Mouse (Mus musculus) hindbrain, embryonic 12.5 days (tissue): ENCODE data around the gene Ikbke. TPM values are rescaled to one million over a fixed set of nuclear protein-coding genes. Genes with fewer than 3 reads are reported as not detected.

ENCODE experiments used
- ATAC-seq: fragments of 200-750 bp; cut with Nextera tagmentation; 2 replicates; pipeline ENCODE4 v1.8.0; 2017; ENCODE audit warnings: moderate TSS enrichment; ENCODE audit not compliant: low FRiP score
- H3K27ac ChIP-seq: fragments of 300-500 bp; sonication (generic); 2 replicates; pipeline ENCODE4 v1.5.1; 2016; ENCODE audit warnings: mild to moderate bottlenecking
- H3K27me3 ChIP-seq: fragments of 300-500 bp; sonication (generic); 2 replicates; pipeline ENCODE4 v1.6.1; 2016; ENCODE audit warnings: mild to moderate bottlenecking
- H3K36me3 ChIP-seq: fragments of 300-500 bp; sonication (generic); 2 replicates; pipeline ENCODE4 v1.6.1; 2016; ENCODE audit warnings: mild to moderate bottlenecking
- H3K4me1 ChIP-seq: fragments of 300-500 bp; sonication (generic); 2 replicates; pipeline ENCODE4 v1.6.1; 2016
- H3K4me2 ChIP-seq: fragments of 300-500 bp; sonication (generic); replicated peaks from 2 replicates; pipeline ENCODE4 v1.6.1; 2016; ENCODE audit warnings: mild to moderate bottlenecking
- H3K4me3 ChIP-seq: fragments of 300-500 bp; sonication (generic); 2 replicates; pipeline ENCODE4 v1.5.1; 2016; ENCODE audit warnings: mild to moderate bottlenecking
- H3K9ac ChIP-seq: fragments of 300-500 bp; sonication (generic); 2 replicates; pipeline ENCODE4 v1.6.1; 2016; ENCODE audit warnings: mild to moderate bottlenecking, moderate library complexity
- H3K9me3 ChIP-seq: fragments of 300-500 bp; sonication (generic); replicated peaks from 2 replicates; pipeline ENCODE4 v1.6.1; 2016; ENCODE audit warnings: mild to moderate bottlenecking
- WGBS: fragments of 180-500 bp; shearing (Covaris S2); methylation state at CpG from one replicate; pipeline ENCODE4 v1.1.7; 2016; 5-methylcytosine and 5-hydroxymethylcytosine counted together
- polyA plus RNA-seq: library from polyadenylated mRNA; unstranded; fragments of >200 nt; fragmentation: Nextera tagmentation; extraction: Ambion mirVana; gene quantifications from 2 replicates; pipeline ENCODE4 v1.2.1, GENCODE M21; 2016

Gene Ikbke
- polyA plus RNA-seq, 1 experiment from 2014 or later, result 2.6 TPM

DNA sequence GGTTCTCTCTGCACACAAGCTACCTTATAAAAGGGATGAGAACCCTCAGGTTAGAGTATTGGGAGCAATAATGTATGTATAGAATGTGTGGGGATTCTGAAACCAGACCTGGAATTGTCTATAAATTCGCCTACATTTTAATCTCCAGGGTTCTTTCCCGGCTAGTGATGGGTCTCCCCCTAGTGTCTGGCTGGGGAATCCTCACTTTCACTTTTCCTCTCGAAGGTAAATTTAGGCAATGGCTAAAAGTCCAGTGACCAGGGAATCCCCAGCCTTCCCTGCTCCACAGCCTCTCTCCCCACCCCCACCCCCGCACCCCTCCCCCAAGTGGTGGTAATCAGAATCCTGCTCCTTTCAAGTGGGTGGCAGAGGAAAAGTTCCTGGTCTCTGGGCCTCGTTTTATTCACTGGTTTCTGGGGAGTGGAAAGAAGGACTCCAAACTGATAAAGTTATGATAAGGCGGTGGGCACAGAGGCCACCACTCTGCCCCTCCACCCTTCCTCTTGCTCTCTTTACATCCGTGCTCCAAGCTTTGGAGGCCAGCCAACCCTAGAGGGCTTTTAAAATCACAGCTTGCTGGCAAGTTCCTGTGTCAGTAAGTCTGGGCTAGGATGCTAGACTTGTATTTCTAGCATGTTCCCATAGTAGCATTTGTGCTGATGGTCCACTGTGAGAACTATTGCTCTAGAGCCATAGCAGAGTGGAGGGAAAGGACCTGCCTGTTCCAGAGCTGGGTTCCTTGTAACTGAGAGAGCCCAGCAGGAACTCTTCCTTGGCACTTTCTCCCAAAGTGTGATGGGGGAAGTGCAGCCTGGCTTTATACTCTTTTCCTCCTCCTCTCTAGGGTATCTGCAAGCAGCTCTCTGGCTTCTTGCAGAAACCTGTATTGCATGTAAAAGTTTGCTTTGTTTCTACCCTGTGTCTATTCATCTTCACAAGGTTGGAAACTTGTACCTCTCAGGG lies 32.7 kb downstream of the Ikbke start:
- 0 out of 2 replicates have a peak, but pooled peaks have one; percentile 12 for ATAC-seq
- Histone ChIP-seq H3K4me1 (peaks cover 13% of the 10 kb centered on the region), H3K27ac (no peak overlapping the region), H3K4me3 (no peak overlapping the region), H3K4me2 (no peak overlapping the region; the same call in 1 of the 2 replicates), H3K9me3 (no peaks in the 10 kb centered on the region), H3K9ac (no peak overlapping the region), H3K36me3 (no peaks in the 10 kb centered on the region), H3K27me3 (peaks cover 43% of the 10 kb centered on the region)
- 19% methylated on average over 7 of the region's 7 CpGs for WGBS

DNA sequence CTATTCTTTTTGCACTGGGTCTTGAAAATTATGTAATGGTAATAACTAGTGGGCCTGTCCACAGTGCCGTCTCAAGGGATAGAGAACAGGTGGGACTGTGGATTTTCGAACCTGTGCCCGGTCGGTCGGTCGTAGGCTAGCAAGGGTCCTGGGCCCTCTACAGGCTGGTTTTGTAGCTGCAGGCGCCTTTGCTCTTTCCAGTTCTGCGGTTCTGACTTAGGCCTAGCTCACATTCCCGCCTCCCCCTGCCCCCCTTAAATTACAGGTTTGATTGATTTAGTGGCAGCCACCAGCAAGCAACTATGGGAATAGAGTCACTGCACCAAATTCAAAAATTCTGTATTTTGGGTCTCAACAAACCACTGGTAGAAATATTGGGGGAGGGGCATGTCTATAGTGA lies 33.5 kb downstream of the Ikbke start:
- Histone ChIP-seq H3K9me3 (no peaks in the 10 kb centered on the region), H3K4me1 (peaks cover 13% of the 10 kb centered on the region), H3K4me2 (peak overlapping the region; percentile 96), H3K36me3 (no peaks in the 10 kb centered on the region), H3K9ac (no peak overlapping the region), H3K27ac (no peak overlapping the region), H3K27me3 (peaks cover 47% of the 10 kb centered on the region), H3K4me3 (peak overlapping the region; percentile 50)
- 7% methylated on average over 9 of the region's 9 CpGs for WGBS
- ATAC-seq, result peak; percentile 37; the same call in 1 of the 2 replicates

DNA sequence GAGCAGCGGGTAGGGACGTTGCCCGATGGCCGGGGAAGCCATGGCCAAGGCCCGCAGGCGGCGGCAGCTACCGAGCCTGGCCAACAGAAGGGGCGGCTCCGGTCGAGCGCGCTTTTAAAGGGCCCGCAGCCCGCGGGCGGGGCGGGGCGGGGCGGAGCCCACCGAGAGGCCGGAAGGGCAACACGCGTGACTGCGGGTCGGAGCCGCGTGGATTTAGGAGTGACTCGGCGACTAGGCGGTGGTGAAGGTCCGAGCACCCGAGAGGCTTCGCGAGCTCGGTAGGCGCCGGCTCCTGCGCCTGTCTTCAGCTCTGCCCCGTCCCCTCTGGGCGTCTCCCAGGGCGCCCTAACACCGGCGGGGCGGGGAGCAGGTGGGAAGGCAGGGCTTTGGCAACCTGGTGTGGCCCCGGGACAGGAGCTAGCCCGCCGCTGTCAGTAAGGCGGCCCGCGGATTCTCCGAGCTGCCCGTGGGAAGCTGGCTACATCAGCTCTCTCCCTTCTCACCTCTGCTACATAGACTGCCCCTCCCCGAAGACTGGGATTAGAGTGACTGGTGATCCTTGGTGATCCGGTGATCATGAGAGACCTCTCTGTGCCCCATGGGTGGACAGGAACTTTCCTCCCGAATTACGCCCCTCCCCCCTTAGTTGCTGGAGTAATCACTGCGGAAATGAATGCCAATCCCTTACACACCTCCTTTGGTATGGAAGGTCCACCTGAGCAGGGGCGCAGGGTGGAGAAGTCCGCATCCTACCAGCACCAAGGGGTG lies 34.1 kb downstream of the Ikbke start, which contains the start of gene Rassf5:
Gene Rassf5 (minus strand): TSS at position 170 of the 768 bp plus-strand sequence.
- ATAC-seq, result peak; percentile 65

DNA sequence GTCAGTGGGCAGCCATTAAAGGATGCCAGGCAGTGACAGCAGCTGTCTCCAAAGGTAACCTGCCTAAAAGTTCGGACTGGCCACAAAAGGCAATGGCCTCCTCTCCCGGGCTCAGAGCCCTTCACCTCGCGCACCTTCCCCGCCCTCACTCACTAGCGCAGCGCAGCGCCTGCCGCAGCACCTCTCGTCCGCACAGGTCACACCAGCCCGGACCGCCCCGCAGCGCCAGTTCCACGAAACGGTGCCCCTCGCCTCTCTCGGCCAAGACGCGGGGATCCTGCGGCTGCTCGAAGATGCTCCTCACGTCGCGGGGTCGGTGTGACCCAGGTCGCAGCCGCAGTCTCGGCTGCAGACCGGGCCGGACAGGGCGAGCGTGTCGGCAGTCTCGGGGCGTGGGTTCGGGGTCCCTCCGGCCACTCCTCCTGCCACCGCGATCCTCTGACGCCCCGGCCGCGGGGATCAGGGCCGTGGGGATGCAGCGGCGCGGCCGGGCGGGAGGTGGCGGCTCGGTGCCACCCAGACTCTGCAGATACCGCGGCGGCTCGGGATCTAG lies 34.8 kb downstream of the Ikbke start:
- peaks cover 21% of the 10 kb centered on the region for H3K4me1 ChIP-seq
- H3K4me3 ChIP-seq, result peak overlapping the region; percentile 50
- peaks cover 50% of the 10 kb centered on the region for H3K27me3 ChIP-seq
- peak; percentile 3; the same call in 1 of the 2 replicates for ATAC-seq
- peak overlapping the region; percentile 96 for H3K4me2 ChIP-seq
- H3K9me3 ChIP-seq, result no peaks in the 10 kb centered on the region
- no peak overlapping the region for H3K27ac ChIP-seq
- H3K36me3 ChIP-seq, result no peaks in the 10 kb centered on the region
- 2% methylated on average over 54 of the region's 57 CpGs for WGBS
- peak overlapping the region; percentile 61 for H3K9ac ChIP-seq

More for the DNA sequence above, 34.1 kb downstream of the Ikbke start, which contains the start of gene Rassf5:
- Histone ChIP-seq H3K9ac (peak within 1 kb of the TSS; percentile 61), H3K4me1 (peaks cover 15% of the 10 kb centered on the region), H3K27ac (no peak within 1 kb of the TSS), H3K4me2 (peak within 1 kb of the TSS; percentile 96), H3K27me3 (peaks cover 50% of the 10 kb centered on the region), H3K4me3 (peak within 1 kb of the TSS; percentile 50), H3K9me3 (no peaks in the 10 kb centered on the region), H3K36me3 (no peaks in the 10 kb centered on the region)
- WGBS, result under 1% methylated on average over 57 of the region's 60 CpGs

DNA sequence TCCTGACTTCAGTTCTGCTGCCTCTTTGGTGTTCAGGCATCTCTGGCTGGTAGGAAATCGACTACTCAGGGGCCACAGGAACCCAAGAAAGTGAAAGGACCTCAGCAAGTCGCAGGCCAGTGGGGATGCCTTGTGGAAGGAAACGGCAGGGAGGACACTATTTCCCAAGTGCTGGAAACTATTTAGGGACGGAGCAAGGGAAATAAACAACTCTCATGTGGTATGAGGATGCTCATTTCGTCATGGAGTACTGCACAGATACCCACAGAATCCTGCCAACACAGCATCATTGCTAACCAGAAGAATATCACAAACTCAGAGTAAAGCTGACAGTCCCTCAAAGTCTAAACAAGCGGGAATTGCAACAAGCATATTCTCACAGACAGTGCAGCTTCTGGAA lies 36.5 kb downstream of the Ikbke start:
- H3K27ac ChIP-seq, result no peak overlapping the region
- H3K4me1 ChIP-seq, result peaks cover 28% of the 10 kb centered on the region
- H3K9ac ChIP-seq, result no peak overlapping the region
- H3K9me3 ChIP-seq, result no peaks in the 10 kb centered on the region
- H3K4me2 ChIP-seq, result no peak overlapping the region
- H3K27me3 ChIP-seq, result peaks cover 49% of the 10 kb centered on the region
- H3K4me3 ChIP-seq, result no peak overlapping the region
- H3K36me3 ChIP-seq, result no peaks in the 10 kb centered on the region
- WGBS, result 61% methylated on average over 6 of the region's 6 CpGs
- ATAC-seq, result no peak

DNA sequence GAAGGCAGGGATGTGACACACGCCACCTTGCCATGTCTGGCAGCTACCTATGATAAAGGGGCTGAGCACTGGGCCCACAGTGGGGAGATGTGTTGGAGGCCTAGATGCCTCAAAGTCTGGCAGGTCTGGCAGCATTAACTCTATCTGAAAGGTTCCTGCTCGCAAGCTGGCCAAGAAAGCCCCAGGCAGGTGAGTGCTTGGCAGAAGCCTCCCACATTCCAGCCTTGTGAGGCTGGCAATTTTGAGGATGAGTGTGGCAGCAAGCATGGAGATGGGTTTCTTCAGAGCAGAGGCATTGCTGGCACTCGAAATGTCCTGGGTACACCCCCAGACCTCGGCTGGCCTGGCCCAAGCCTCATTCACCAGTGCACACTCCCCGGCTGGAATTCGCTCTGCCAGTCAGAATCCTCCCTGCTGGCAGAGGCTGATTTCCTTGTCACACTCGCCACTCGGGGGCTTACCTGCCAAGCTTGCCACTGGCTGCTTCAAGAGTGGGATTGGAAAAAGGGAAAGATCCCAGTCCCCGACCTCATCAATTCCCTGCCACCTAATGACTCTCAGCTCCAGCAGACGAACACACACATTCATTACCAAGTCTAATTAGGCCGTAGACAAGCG lies 39.7 kb downstream of the Ikbke start:
- Histone ChIP-seq H3K27ac (peak overlapping the region; percentile 53), H3K36me3 (no peaks in the 10 kb centered on the region), H3K9ac (no peak overlapping the region), H3K4me1 (peaks cover 19% of the 10 kb centered on the region), H3K27me3 (peaks cover 28% of the 10 kb centered on the region), H3K9me3 (no peaks in the 10 kb centered on the region), H3K4me2 (no peak overlapping the region), H3K4me3 (no peak overlapping the region)
- ATAC-seq, result peak; percentile 49
- WGBS, result 55% methylated on average over 12 of the region's 12 CpGs

DNA sequence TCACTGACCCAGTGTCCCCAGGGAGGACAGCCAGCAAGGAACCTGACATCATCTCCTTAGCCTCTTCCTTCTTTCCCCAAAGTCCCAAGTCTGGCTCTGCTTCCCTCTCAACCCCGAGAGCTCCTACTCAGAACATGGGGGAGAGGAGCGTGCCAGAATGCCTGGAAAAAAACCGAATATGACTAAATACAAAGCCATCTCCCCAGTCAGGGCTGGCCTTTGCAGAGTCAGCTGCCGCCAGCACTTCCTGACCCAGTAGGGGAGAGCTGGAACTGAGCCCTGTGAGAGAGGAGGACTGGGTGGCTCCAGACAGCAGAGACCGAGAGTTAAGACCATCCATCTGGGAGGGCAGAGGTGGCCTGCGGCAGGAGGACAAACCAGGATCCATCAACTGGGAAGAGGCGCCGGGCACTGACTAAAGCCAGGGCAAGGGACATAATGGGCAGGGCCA lies 40.5 kb downstream of the Ikbke start:
- H3K4me1 ChIP-seq, result peaks cover 15% of the 10 kb centered on the region
- WGBS, result 70% methylated on average over 8 of the region's 8 CpGs
- H3K9ac ChIP-seq, result no peak overlapping the region; the same call in 1 of the 2 replicates
- peaks cover 21% of the 10 kb centered on the region for H3K27me3 ChIP-seq
- no peak for ATAC-seq
- no peaks in the 10 kb centered on the region for H3K9me3 ChIP-seq
- H3K4me3 ChIP-seq, result no peak overlapping the region
- H3K27ac ChIP-seq, result peak overlapping the region; percentile 53
- H3K4me2 ChIP-seq, result no peak overlapping the region
- H3K36me3 ChIP-seq, result no peaks in the 10 kb centered on the region

DNA sequence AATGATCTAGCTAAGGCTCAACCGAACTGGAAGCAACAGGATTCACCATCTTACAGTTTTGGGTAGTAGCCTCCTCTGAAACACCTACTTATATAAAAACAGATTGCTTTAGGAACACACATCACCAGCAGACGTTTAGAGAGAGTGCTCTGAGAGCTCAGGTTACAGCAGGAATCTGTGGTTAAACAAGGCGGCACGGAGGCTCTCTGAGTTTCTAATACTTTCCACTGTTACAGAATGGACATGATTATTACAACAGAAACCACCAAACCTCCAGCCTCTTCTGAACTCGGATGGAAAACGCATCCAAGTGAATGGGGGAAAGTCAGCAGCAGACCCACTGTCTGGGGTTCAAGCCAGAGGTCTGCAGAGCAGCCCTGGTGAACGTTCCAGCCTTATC lies 43.3 kb downstream of the Ikbke start:
- Histone ChIP-seq H3K36me3 (no peaks in the 10 kb centered on the region), H3K9me3 (no peaks in the 10 kb centered on the region), H3K27me3 (peaks cover 7% of the 10 kb centered on the region), H3K4me1 (peaks cover 22% of the 10 kb centered on the region), H3K4me2 (no peak overlapping the region), H3K27ac (no peak overlapping the region), H3K4me3 (no peak overlapping the region), H3K9ac (no peak overlapping the region)
- ATAC-seq, result no peak
- WGBS, result 66% methylated on average over 7 of the region's 7 CpGs

DNA sequence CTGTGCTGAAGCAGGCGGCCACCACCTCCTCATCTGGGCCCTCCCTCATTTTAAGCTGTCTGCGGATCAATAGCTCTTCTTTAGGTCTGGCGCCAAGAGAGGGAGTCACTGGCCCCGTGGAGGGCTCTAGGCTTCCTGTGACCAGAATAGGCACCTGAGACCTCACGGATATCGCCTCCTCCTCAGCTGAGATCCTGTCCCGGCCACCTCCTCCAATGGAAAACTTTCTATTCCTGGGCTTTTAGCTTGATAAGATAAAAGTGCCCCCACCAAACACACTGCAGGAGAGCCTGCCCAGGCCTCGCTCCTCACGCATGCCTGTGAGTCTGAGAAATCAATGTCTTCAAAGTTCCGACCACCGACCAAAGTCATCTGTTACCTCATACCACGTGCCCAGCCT lies 45.9 kb downstream of the Ikbke start:
- ATAC-seq, result no peak
- no peaks in the 10 kb centered on the region for H3K9me3 ChIP-seq
- 71% methylated on average over 12 of the region's 12 CpGs for WGBS

DNA sequence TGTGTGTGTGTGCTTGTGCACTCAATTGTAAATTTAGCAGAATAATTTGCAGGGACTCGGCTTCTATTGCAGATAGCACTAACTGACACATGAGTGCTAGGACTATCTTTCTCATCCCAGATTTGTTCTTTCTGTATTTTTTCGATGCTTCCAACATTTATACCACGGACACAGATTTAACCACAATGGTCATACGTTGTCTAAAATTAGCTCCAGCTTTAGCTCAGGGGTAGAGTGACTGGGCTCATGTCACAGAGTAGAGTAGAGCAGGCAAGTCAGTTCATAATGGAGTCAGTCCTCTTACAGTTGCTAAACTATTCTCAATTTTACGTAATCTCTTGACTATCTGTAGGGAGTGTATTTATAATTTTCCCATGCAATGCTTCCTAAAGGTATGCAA lies 50.7 kb downstream of the Ikbke start:
- H3K9me3 ChIP-seq, result no peaks in the 10 kb centered on the region

More for the DNA sequence above, 45.9 kb downstream of the Ikbke start:
- peaks cover 6% of the 10 kb centered on the region; the same call in 1 of the 2 replicates for H3K4me1 ChIP-seq
- no peak overlapping the region for H3K27ac ChIP-seq
- no peak overlapping the region for H3K4me3 ChIP-seq
- no peaks in the 10 kb centered on the region for H3K36me3 ChIP-seq
- H3K4me2 ChIP-seq, result no peak overlapping the region
- H3K27me3 ChIP-seq, result no peaks in the 10 kb centered on the region
- H3K9ac ChIP-seq, result no peak overlapping the region

DNA sequence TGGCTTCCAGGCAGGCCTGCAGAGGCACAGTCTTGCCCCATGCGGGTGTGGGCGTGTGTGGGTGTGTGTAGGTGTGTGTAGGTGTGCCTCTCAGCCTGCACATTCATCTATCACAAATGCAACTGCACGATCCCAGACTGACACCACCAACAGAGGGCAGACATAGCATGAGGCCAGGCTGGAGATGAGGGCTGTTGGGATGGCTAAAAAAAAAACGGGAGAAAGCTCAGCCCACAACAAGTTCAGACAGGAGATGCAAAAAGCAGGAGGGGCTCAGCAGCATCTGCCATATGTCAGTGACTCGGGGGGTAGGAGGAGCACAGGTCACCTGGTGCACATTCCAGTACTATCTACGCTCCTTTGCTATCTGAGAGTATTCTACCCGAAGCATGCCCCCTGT lies 51.2 kb downstream of the Ikbke start:
- no peak for ATAC-seq
- H3K4me2 ChIP-seq, result no peak overlapping the region
- no peaks in the 10 kb centered on the region for H3K36me3 ChIP-seq
- 72% methylated on average over 7 of the region's 7 CpGs for WGBS
- H3K9me3 ChIP-seq, result no peaks in the 10 kb centered on the region
- H3K27ac ChIP-seq, result no peak overlapping the region
- no peak overlapping the region for H3K4me3 ChIP-seq
- no peak overlapping the region for H3K9ac ChIP-seq
- H3K27me3 ChIP-seq, result no peaks in the 10 kb centered on the region
- H3K4me1 ChIP-seq, result 0 out of 2 replicates have a peak, but pooled peaks cover 4% of the 10 kb centered on the region

More for the DNA sequence above, 50.7 kb downstream of the Ikbke start:
- Histone ChIP-seq H3K27ac (no peak overlapping the region), H3K27me3 (no peaks in the 10 kb centered on the region), H3K9ac (no peak overlapping the region), H3K36me3 (no peaks in the 10 kb centered on the region), H3K4me3 (no peak overlapping the region), H3K4me1 (peaks cover 4% of the 10 kb centered on the region; the same call in 1 of the 2 replicates), H3K4me2 (no peak overlapping the region)
- ATAC-seq, result no peak
- 84% methylated on average over 5 of the region's 5 CpGs for WGBS
